Mouse (Mus musculus) megakaryocyte, embryonic 14.5 days (primary cell): ENCODE data around the gene Rnf111.

Experiments used
- FLI1 ChIP-seq: IDR thresholded peaks from 2 replicates; pipeline ENCODE4 v1.6.1; 2012; ENCODE audit warnings: low read length, inconsistent platforms, mixed read lengths
- GATA1 ChIP-seq: IDR thresholded peaks from 3 replicates; pipeline ENCODE4 v1.6.1; 2012; ENCODE audit warnings: mixed read lengths, low read length, inconsistent platforms, borderline replicate concordance

- TF ChIP-seq GATA1 (no peak), FLI1 (no peak)
Observed at GRCm38 (mm10) chr9:70503015-70503603, 416 bp downstream of the Rnf111 start.
